Mouse (Mus musculus) embryonic facial prominence, embryonic 10.5 days (tissue): ENCODE results near the gene Zc3h18. TPM values are rescaled to one million over a fixed set of nuclear protein-coding genes. Genes with fewer than 3 reads are reported as not detected.

Experiments used
- polyA plus RNA-seq: library from polyadenylated mRNA; unstranded; fragments of >200 nt; fragmentation: Nextera tagmentation; extraction: Ambion mirVana; gene quantifications from 2 replicates; pipeline ENCODE4 v1.2.1, GENCODE M21; 2016

Zc3h18 gene
- polyA plus RNA-seq, 1 experiment from 2014 or later, result 81.8 TPM

Other genes starting within 250 kb of the Zc3h18 start
- 1.5 and 2.0 TPM in 2 replicates for gene Zfpm1, start 94.5 kb upstream of the Zc3h18 start, polyA plus RNA-seq
- gene Trhr2, start 15.9 kb upstream of the Zc3h18 start, polyA plus RNA-seq, result not detected in 2 replicates
- 0.29 TPM in 1 of 2 replicates, not detected in the other for gene Il17c, start 45.4 kb downstream of the Zc3h18 start, polyA plus RNA-seq
- gene Cyba, start 56.3 kb downstream of the Zc3h18 start, polyA plus RNA-seq, result 60.2 and 62.6 TPM in 2 replicates
- gene Mvd, start 66.8 kb downstream of the Zc3h18 start, polyA plus RNA-seq, result 51.2 and 59.9 TPM in 2 replicates
- 0.57 and 0.67 TPM in 2 replicates for gene Snai3, start 84.1 kb downstream of the Zc3h18 start, polyA plus RNA-seq
- 32.1 and 33.6 TPM in 2 replicates for gene Rnf166, start 99.5 kb downstream of the Zc3h18 start, polyA plus RNA-seq
- 69.9 and 72.9 TPM in 2 replicates for gene Ctu2, start 99.5 kb downstream of the Zc3h18 start, polyA plus RNA-seq
- 8.5 and 9.0 TPM in 2 replicates for gene Piezo1, start 174.7 kb downstream of the Zc3h18 start, polyA plus RNA-seq
- gene Cdt1, start 191.4 kb downstream of the Zc3h18 start, polyA plus RNA-seq, result 70.0 and 76.4 TPM in 2 replicates
- gene Aprt, start 200.3 kb downstream of the Zc3h18 start, polyA plus RNA-seq, result 296 and 300 TPM in 2 replicates
- gene Galns, start 234.9 kb downstream of the Zc3h18 start, polyA plus RNA-seq, result 4.6 and 5.2 TPM in 2 replicates
- gene Trappc2l, start 235.0 kb downstream of the Zc3h18 start, polyA plus RNA-seq, result 49.6 and 54.9 TPM in 2 replicates
- gene Pabpn1l, start 246.1 kb downstream of the Zc3h18 start, polyA plus RNA-seq, result 0.30 TPM in 1 of 2 replicates, not detected in the other